Mouse (Mus musculus) cerebellum, adult 2 months (tissue): ENCODE results near the gene Kdm4b. TPM values are rescaled to one million over a fixed set of nuclear protein-coding genes. Genes with fewer than 3 reads are reported as not detected.

Source experiments
- DNase-seq, 2 experiments: peaks; one replicate each; pipeline ENCODE4 v3.0.0; 2021
- H3K27ac ChIP-seq: fragments of 200-500 bp; 2 replicates; pipeline ENCODE4 v1.5.1; 2012; ENCODE audit warnings: low read length, control low read depth, inconsistent platforms; ENCODE audit not compliant: insufficient read depth
- H3K27me3 ChIP-seq: fragments of 200-500 bp; 2 replicates; pipeline ENCODE4 v1.6.1; 2012; ENCODE audit warnings: inconsistent platforms, mild to moderate bottlenecking, low read length, moderate library complexity; ENCODE audit not compliant: control insufficient read depth, insufficient read depth
- H3K4me1 ChIP-seq: fragments of 200-500 bp; 2 replicates; pipeline ENCODE4 v1.6.1; 2011; ENCODE audit warnings: low read length; ENCODE audit not compliant: control insufficient read depth, insufficient read depth
- H3K4me3 ChIP-seq: fragments of 200-500 bp; replicated peaks from 2 replicates; pipeline ENCODE3; 2011; ENCODE audit warnings: mild to moderate bottlenecking, low read depth, low read length, control low read depth; ENCODE audit not compliant: insufficient read depth
- CTCF ChIP-seq: fragments of 200-500 bp; IDR thresholded peaks from 2 replicates; pipeline ENCODE4 v1.5.1; 2011; ENCODE audit warnings: low read depth, mild to moderate bottlenecking, control low read depth, low read length, moderate library complexity, borderline replicate concordance; ENCODE audit not compliant: insufficient read depth
- POLR2A ChIP-seq: fragments of 200-500 bp; IDR thresholded peaks from 2 replicates; pipeline ENCODE4 v1.6.1; 2011; ENCODE audit warnings: low read length, control low read depth, borderline replicate concordance; ENCODE audit not compliant: insufficient read depth
- WGBS: fragments of 180-500 bp; shearing (Covaris S2); methylation state at CpG from one replicate; pipeline ENCODE4 v1.1.7; 2018; 5-methylcytosine and 5-hydroxymethylcytosine counted together
- polyA plus RNA-seq: library from polyadenylated mRNA; depleted of rRNA; stranded (reverse); fragments of >200 nt; gene quantifications from 2 replicates; pipeline ENCODE4 v1.2.3, GENCODE M21; 2012; rRNA removed

Gene Kdm4b
- polyA plus RNA-seq = 45.8 and 50.9 TPM in 2 replicates

GRCm38 (mm10) chr17:56325450-56326152, at the start of gene Kdm4b:
Kdm4b (plus strand) TSS chr17:56326062.
- WGBS = under 1% methylated on average over 57 of the region's 57 CpGs
- peaks cover 17% of the 10 kb centered on the region for H3K4me1 ChIP-seq
- peak within 1 kb of the TSS; percentile 73 for H3K27ac ChIP-seq
- peak; percentile 99 to 100 for DNase-seq
- TF ChIP-seq CTCF (no peak), POLR2A (peak; percentile 66)
- peak within 1 kb of the TSS; percentile 89 for H3K4me3 ChIP-seq
- H3K27me3 ChIP-seq = no peaks in the 10 kb centered on the region

GRCm38 (mm10) chr17:56276643-56277566, 49.0 kb upstream of the Kdm4b start, which contains the start of gene Ticam1:
Ticam1 (minus strand) TSS chr17:56276786.
- Histone ChIP-seq H3K27me3 (no peaks in the 10 kb centered on the region), H3K4me1 (no peaks in the 10 kb centered on the region), H3K27ac (peak within 1 kb of the TSS; percentile 81), H3K4me3 (peak within 1 kb of the TSS; percentile 75)
- 6% methylated on average over 21 of the region's 21 CpGs for WGBS
- TF ChIP-seq POLR2A (no peak), CTCF (peak; percentile 23; the same call in 1 of the 2 replicates)
- peak; percentile 76 to 82 for DNase-seq

- WGBS = 57% methylated on average over 2 of the region's 2 CpGs
- H3K4me3 ChIP-seq = no peak overlapping the region
- no peak for DNase-seq
- no peaks in the 10 kb centered on the region for H3K4me1 ChIP-seq
- H3K27ac ChIP-seq = no peak overlapping the region
- TF ChIP-seq CTCF (no peak), POLR2A (no peak)
- no peaks in the 10 kb centered on the region for H3K27me3 ChIP-seq
These were observed 48.3 kb upstream of the Kdm4b start for GRCm38 (mm10) chr17:56277567-56277893.

- no peak for DNase-seq
- H3K27ac ChIP-seq = no peak overlapping the region
- 91% methylated on average over 5 of the region's 5 CpGs for WGBS
- H3K4me1 ChIP-seq = no peaks in the 10 kb centered on the region
- H3K27me3 ChIP-seq = no peaks in the 10 kb centered on the region
- TF ChIP-seq CTCF = no peak
- no peak for TF ChIP-seq POLR2A
- H3K4me3 ChIP-seq = no peak overlapping the region
These were observed 47.5 kb upstream of the Kdm4b start for GRCm38 (mm10) chr17:56278340-56278739.

GRCm38 (mm10) chr17:56279481-56280155, 46.2 kb upstream of the Kdm4b start:
- H3K27me3 ChIP-seq = no peaks in the 10 kb centered on the region
- no peak overlapping the region for H3K27ac ChIP-seq
- H3K4me1 ChIP-seq = no peaks in the 10 kb centered on the region
- no peak overlapping the region for H3K4me3 ChIP-seq
- 79% methylated on average over 12 of the region's 12 CpGs for WGBS
- DNase-seq = no peak
- TF ChIP-seq POLR2A = no peak
- no peak for TF ChIP-seq CTCF

GRCm38 (mm10) chr17:56281193-56281592, 44.7 kb upstream of the Kdm4b start:
- no peak overlapping the region for H3K27ac ChIP-seq
- no peak for DNase-seq
- H3K4me1 ChIP-seq = no peaks in the 10 kb centered on the region
- H3K27me3 ChIP-seq = no peaks in the 10 kb centered on the region
- no peak for TF ChIP-seq CTCF
- 88% methylated on average over 12 of the region's 12 CpGs for WGBS
- H3K4me3 ChIP-seq = no peak overlapping the region

- H3K4me1 ChIP-seq = no peaks in the 10 kb centered on the region
- no peaks in the 10 kb centered on the region for H3K27me3 ChIP-seq
- H3K4me3 ChIP-seq = no peak overlapping the region
- WGBS = 23% methylated on average over 4 of the region's 4 CpGs
- no peak for DNase-seq
- no peak for TF ChIP-seq CTCF
- no peak for TF ChIP-seq POLR2A
- peak overlapping the region; percentile 73 for H3K27ac ChIP-seq
These were observed 43.1 kb upstream of the Kdm4b start for GRCm38 (mm10) chr17:56282802-56283201.
